Mouse (Mus musculus) stomach, postnatal 0 days (tissue): ENCODE results near the gene Sdhaf2. TPM values are rescaled to one million over a fixed set of nuclear protein-coding genes. Genes with fewer than 3 reads are reported as not detected.

Experiments
- ATAC-seq: fragments of 200-750 bp; cut with Nextera tagmentation; 2 replicates; pipeline ENCODE4 v1.8.0; 2017; ENCODE audit not compliant: low FRiP score, low TSS enrichment
- DNase-seq: peaks from one replicate; pipeline ENCODE4 v3.0.0-alpha.2; 2016; ENCODE audit warnings: low spot score
- H3K27ac ChIP-seq: fragments of 300-500 bp; sonication (generic); replicated peaks from 2 replicates; pipeline ENCODE4 v1.5.1; 2014; ENCODE audit warnings: mild to moderate bottlenecking, control low read depth
- H3K27me3 ChIP-seq: fragments of 300-500 bp; sonication (generic); 2 replicates; pipeline ENCODE4 v1.6.1; 2014; ENCODE audit warnings: low read length; ENCODE audit not compliant: control insufficient read depth, insufficient read depth
- H3K36me3 ChIP-seq: fragments of 300-500 bp; sonication (generic); 2 replicates; pipeline ENCODE4 v1.6.1; 2014; ENCODE audit warnings: low read length, mixed read lengths; ENCODE audit not compliant: control insufficient read depth, insufficient read depth
- H3K4me1 ChIP-seq: fragments of 300-500 bp; sonication (generic); replicated peaks from 2 replicates; pipeline ENCODE4 v1.6.1; 2014; ENCODE audit warnings: antibody characterized with exemption; ENCODE audit not compliant: control insufficient read depth, insufficient read depth
- H3K4me2 ChIP-seq: fragments of 300-500 bp; sonication (generic); replicated peaks from 2 replicates; pipeline ENCODE4 v1.6.1; 2014; ENCODE audit warnings: low read depth, mild to moderate bottlenecking, control low read depth, moderate library complexity
- H3K4me3 ChIP-seq: fragments of 300-500 bp; sonication (generic); 2 replicates; pipeline ENCODE4 v1.5.1; 2014; ENCODE audit warnings: low read depth, low read length, control low read depth
- H3K9ac ChIP-seq: fragments of 300-500 bp; sonication (generic); 2 replicates; pipeline ENCODE4 v1.6.1; 2014; ENCODE audit warnings: mild to moderate bottlenecking, low read length, control low read depth, mixed read lengths
- H3K9me3 ChIP-seq: fragments of 300-500 bp; sonication (generic); 2 replicates; pipeline ENCODE4 v1.6.1; 2016; ENCODE audit warnings: low read length; ENCODE audit not compliant: control insufficient read depth
- CTCF ChIP-seq: IDR thresholded peaks from 2 replicates; pipeline ENCODE4 v1.5.1; 2016; ENCODE audit warnings: antibody characterized with exemption, low read depth, mild to moderate bottlenecking, moderate library complexity
- EP300 ChIP-seq: optimal IDR thresholded peaks from 2 replicates; pipeline ENCODE3; 2016; ENCODE audit warnings: antibody characterized with exemption
- WGBS: fragments of 180-500 bp; shearing (Covaris S2); extraction: QIAGEN DNeasy Blood & Tissue Kit; methylation state at CpG from one replicate; pipeline ENCODE4 v1.1.7; 2014; 5-methylcytosine and 5-hydroxymethylcytosine counted together
- polyA plus RNA-seq: library from polyadenylated mRNA; unstranded; fragments of >200 nt; fragmentation: Nextera tagmentation; extraction: Ambion mirVana; gene quantifications from 2 replicates; pipeline ENCODE4 v1.2.1, GENCODE M21; 2015

The Sdhaf2 gene
- polyA plus RNA-seq, 1 experiment from 2014 or later, result 37.4 TPM

GRCm38 (mm10) chr19:10455437-10455806, 70.5 kb downstream of the Sdhaf2 start:
- peak overlapping the region; percentile 23; the same call in 1 of the 2 replicates for H3K4me2 ChIP-seq
- H3K9me3 ChIP-seq, result no peaks in the 10 kb centered on the region
- H3K36me3 ChIP-seq, result no peaks in the 10 kb centered on the region
- DNase-seq, result no peak
- H3K9ac ChIP-seq, result no peak overlapping the region
- H3K4me3 ChIP-seq, result peak overlapping the region; percentile 4; the same call in 1 of the 2 replicates
- H3K27ac ChIP-seq, result peak overlapping the region; percentile 58; the same call in 1 of the 2 replicates
- no peaks in the 10 kb centered on the region; the same call in 1 of the 2 replicates for H3K4me1 ChIP-seq
- WGBS, result 62% methylated on average over 3 of the region's 3 CpGs
- peaks cover 4% of the 10 kb centered on the region; the same call in 1 of the 2 replicates for H3K27me3 ChIP-seq
- TF ChIP-seq EP300 (no peak), CTCF (no peak)
- no peak for ATAC-seq

- no peaks in the 10 kb centered on the region for H3K9me3 ChIP-seq
- ATAC-seq (peak; percentile 52), DNase-seq (peak; percentile 59)
- no peaks in the 10 kb centered on the region; the same call in 1 of the 2 replicates for H3K4me1 ChIP-seq
- H3K4me3 ChIP-seq, result peak overlapping the region; percentile 4; the same call in 1 of the 2 replicates
- 0 out of 2 replicates have a peak overlapping the region, but pooled peaks have one; percentile 5 for H3K4me2 ChIP-seq
- H3K9ac ChIP-seq, result no peak overlapping the region
- H3K36me3 ChIP-seq, result no peaks in the 10 kb centered on the region
- WGBS, result 45% methylated on average over 4 of the region's 4 CpGs
- H3K27ac ChIP-seq, result peak overlapping the region; percentile 58; the same call in 1 of the 2 replicates
- H3K27me3 ChIP-seq, result peaks cover 3% of the 10 kb centered on the region; the same call in 1 of the 2 replicates
- TF ChIP-seq CTCF (no peak), EP300 (no peak)
Observed at GRCm38 (mm10) chr19:10454718-10455436, 71.1 kb downstream of the Sdhaf2 start.

Other genes with a start within 250 kb of the Sdhaf2 start
- gene Dagla, start 221.3 kb downstream of the Sdhaf2 start, polyA plus RNA-seq, result 1.3 and 1.7 TPM in 2 replicates
- 2.7 and 4.3 TPM in 2 replicates for gene Syt7, start 137.1 kb downstream of the Sdhaf2 start, polyA plus RNA-seq
- gene Lrrc10b, start 68.7 kb downstream of the Sdhaf2 start, polyA plus RNA-seq, result 2.8 and 3.3 TPM in 2 replicates
- gene Ppp1r32, start 43.2 kb downstream of the Sdhaf2 start, polyA plus RNA-seq, result 0.15 and 0.16 TPM in 2 replicates
- 12.5 and 16.7 TPM in 2 replicates for gene Cpsf7, start 876 bp downstream of the Sdhaf2 start, polyA plus RNA-seq
- 23.3 and 23.9 TPM in 2 replicates for gene Tmem216, start 30.1 kb upstream of the Sdhaf2 start, polyA plus RNA-seq
- 15.7 and 16.7 TPM in 2 replicates for gene Cyb561a3, start 51.0 kb upstream of the Sdhaf2 start, polyA plus RNA-seq
- 11.4 and 12.2 TPM in 2 replicates for gene Tmem138, start 51.2 kb upstream of the Sdhaf2 start, polyA plus RNA-seq
- 108 and 110 TPM in 2 replicates for gene Ddb1, start 79.2 kb upstream of the Sdhaf2 start, polyA plus RNA-seq
- gene Tkfc, start 79.5 kb upstream of the Sdhaf2 start, polyA plus RNA-seq, result 6.3 and 6.7 TPM in 2 replicates
- 0.51 and 0.61 TPM in 2 replicates for gene Vwce, start 108.1 kb upstream of the Sdhaf2 start, polyA plus RNA-seq
- 22,358 and 23,362 TPM in 2 replicates for gene Pga5, start 151.9 kb upstream of the Sdhaf2 start, polyA plus RNA-seq
- gene Vps37c, start 162.6 kb upstream of the Sdhaf2 start, polyA plus RNA-seq, result 48.6 and 57.3 TPM in 2 replicates
- 1.6 and 1.8 TPM in 2 replicates for gene Cd5, start 212.9 kb upstream of the Sdhaf2 start, polyA plus RNA-seq